Mouse (Mus musculus): ENCODE data around the gene Scaper.

Scaper gene

GRCm38 (mm10) chr9:55608701-55609531, 329.0 kb downstream of the Scaper start:
- DNase-seq (ENCODE audit: low read depth, low spot score): no peak

DNA sequence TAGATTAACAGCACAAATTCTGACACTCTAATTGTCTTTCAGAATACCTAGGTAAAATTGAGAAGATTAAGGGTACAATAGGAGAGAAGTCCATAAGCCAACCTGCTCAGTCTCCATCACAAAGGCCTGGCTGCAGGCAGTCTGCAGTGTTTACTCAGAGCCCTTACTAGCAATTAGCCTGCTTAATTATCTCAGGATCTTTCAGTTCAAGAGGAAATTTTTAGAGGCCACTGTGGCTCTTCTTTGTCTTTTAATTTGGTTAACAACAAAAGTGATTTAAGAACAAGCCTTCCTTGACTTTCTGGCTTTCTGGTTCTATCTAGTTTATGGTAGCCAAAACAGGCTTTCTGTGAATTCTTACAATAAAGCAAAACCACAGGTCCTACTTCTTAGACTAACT, 339.3 kb downstream of the Scaper start:
- no peak for DNase-seq (ENCODE audit: low read depth, low spot score)

- no peak for DNase-seq (ENCODE audit: low read depth, low spot score)
These were observed 351.8 kb downstream of the Scaper start for GRCm38 (mm10) chr9:55586141-55586540.

- no peak for DNase-seq (ENCODE audit: low read depth, low spot score)
These were observed 356.5 kb downstream of the Scaper start for GRCm38 (mm10) chr9:55581414-55581813.

- DNase-seq (ENCODE audit: low read depth, low spot score): no peak
These were observed 361.3 kb downstream of the Scaper start for GRCm38 (mm10) chr9:55576571-55576970.

DNA sequence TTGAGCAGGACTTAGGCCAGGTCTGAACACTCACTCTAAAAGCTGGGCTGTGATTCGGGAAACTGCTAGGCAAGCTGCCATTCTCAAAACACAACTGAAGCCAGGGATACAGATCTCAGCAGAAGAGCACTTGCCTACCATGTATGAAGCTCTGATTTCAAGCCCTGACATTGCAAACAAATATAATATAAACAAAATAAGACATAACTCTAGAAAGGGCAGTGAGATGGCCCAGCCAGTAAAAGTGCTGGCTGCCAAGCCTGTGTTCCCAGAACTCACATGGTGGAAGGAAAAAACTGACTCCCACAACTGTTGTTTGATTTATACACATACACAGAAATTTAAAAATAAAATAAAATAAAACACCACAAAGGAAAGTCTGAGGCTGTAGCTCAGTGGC, 366.8 kb downstream of the Scaper start:
- DNase-seq (ENCODE audit: low read depth, low spot score): no peak

GRCm38 (mm10) chr9:55568466-55569159, 369.3 kb downstream of the Scaper start:
- no peak for DNase-seq (ENCODE audit: low read depth, low spot score)

- no peak for DNase-seq (ENCODE audit: low read depth, low spot score)
These were observed 377.0 kb downstream of the Scaper start for GRCm38 (mm10) chr9:55560960-55561359.

DNA sequence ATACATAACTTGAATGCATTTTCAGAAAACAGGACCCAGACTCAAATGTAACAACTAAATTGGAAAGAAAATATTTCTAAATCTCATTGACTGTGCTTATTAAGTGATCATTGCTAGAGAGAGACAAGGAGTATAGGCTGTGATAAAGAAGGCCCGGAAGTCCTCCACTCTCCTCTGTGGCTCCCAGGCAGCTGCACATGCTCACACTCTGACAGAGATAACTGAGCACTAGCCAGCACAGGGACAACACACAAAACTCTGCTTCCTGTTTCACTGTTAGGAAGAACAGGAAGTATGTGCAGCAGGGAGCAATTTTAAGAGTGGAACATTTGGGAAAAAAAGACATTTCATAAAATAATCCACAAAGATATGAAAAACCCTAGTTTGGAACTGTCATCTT, 382.9 kb downstream of the Scaper start:
- DNase-seq (ENCODE audit: low read depth, low spot score): no peak

- no peak for DNase-seq (ENCODE audit: low read depth, low spot score)
These were observed 388.5 kb downstream of the Scaper start for GRCm38 (mm10) chr9:55549302-55549890.

- no peak for DNase-seq (ENCODE audit: low read depth, low spot score)
These were observed 389.0 kb downstream of the Scaper start for GRCm38 (mm10) chr9:55548871-55549270.

DNA sequence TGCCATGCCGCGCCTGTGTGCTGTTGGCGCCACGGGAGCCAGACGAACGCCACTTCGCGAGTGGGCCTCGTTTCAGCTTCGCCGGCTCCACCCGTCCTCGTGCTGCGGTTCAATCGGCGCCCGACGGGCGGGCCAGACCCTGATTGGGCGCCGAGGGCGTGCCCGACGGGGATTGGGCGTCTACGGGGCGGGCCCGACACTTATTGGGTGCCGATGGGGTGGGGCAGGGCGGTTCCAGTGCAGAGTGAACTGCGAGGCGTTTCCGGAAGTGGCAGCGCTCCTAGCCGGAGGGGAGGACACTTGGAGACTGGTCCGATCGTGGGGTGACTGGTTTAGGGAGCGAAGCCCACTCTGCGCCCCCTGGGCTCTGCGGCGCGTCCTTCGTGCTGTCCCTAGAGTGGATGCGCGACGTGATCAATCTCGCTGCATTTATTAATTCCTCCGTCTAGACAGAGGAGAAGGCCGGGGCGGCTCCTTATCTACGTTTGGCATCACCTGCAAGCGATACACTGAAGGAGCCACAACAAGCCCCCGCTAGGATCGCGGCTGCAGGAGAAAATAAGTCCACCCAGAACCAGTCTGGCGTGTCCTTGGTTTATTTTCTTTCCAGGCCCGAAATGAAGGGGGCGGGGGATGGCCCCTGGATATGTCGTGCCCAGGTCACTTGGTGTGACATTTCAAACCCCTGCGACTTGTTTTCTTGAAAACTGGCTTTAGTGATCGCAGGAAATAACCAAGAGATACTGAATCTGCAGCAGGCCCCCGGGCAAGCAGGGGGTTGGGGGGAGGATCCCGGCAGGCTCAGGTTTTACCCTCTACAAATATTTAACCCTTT, 391.5 kb downstream of the Scaper start:
- DNase-seq (ENCODE audit: low read depth, low spot score): no peak

- DNase-seq (ENCODE audit: low read depth, low spot score): no peak
These were observed 392.3 kb downstream of the Scaper start for GRCm38 (mm10) chr9:55545556-55546175.

DNA sequence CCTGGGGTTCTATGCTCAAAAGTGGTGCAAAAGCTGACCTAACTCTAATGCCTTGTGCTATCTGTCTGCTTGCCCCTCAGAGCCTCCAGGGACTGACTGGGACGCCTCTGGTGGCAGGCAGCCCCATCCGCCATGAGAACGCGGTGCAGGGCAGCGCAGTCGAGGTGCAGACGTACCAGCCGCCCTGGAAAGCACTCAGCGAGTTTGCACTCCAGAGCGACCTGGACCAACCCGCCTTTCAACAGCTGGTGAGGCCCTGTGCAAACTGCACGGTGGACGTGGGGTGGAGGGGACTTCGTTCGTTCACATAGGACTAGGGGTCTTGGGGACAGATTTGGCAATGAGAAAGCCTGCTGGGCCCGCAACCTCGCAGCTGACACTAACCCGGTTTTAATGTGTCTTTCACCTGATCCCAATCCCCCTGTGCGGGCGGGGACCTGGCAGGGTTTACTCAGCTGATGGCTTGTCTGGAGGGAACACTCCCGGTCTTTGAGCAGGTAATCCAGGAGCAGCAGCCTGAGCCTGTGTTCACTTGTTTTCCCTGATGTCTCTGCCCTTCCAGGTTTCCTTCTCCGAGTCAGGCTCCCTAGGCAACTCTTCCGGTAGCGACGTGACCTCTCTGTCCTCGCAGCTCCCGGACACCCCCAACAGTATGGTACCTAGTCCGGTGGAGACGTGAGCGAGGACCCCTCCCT, 392.9 kb downstream of the Scaper start:
- no peak for DNase-seq (ENCODE audit: low read depth, low spot score)

DNA sequence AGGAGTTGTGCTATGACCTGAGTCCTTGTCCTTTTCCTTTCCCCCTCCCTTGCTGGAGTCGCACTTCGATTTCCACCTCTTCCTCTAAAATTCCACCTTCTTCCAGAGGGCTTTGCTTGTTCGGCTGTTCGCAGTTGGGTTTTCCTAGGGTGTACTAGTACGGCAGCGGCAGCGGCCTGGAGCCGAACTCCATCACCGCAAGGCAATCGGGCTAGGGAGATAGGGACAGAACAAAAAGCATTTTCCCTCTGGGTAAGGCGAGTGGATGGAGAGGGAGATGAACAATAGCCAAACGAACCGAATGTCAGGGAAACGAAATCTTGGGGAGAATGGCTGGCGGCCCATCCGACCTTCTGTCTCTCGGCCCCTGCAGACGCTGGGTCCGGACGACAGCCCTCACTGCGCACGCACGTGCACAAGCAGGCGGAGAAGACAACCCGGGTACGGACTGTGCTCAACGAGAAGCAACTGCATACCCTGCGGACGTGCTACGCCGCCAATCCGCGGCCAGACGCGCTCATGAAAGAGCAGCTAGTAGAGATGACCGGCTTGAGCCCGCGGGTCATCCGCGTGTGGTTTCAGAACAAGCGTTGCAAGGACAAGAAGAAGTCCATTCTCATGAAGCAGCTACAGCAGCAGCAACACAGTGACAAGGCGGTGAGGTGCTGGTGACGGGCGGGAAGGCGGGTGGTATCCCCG, 394.1 kb downstream of the Scaper start:
- no peak for DNase-seq (ENCODE audit: low read depth, low spot score)

DNA sequence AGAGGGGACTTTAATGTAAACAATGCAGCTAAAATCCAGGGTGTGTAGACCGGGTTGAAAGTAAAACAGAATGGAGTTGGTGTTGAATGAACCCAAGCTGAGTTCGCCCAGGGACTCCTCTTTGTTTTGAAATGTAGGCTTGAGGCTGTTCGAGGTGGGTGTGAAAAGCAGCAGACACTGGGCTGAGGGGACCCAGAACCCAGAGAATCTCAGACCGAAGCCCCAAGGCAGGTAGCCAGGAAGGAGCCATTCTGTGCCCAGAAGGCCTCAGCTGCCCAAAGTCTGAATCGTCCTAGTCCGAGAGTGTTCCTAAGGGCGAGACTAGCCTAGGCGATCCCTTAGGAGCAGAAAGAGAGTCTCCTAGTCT, 394.6 kb downstream of the Scaper start:
- no peak for DNase-seq (ENCODE audit: low read depth, low spot score)

GRCm38 (mm10) chr9:55542366-55543325, 395.3 kb downstream of the Scaper start:
- no peak for DNase-seq (ENCODE audit: low read depth, low spot score)

DNA sequence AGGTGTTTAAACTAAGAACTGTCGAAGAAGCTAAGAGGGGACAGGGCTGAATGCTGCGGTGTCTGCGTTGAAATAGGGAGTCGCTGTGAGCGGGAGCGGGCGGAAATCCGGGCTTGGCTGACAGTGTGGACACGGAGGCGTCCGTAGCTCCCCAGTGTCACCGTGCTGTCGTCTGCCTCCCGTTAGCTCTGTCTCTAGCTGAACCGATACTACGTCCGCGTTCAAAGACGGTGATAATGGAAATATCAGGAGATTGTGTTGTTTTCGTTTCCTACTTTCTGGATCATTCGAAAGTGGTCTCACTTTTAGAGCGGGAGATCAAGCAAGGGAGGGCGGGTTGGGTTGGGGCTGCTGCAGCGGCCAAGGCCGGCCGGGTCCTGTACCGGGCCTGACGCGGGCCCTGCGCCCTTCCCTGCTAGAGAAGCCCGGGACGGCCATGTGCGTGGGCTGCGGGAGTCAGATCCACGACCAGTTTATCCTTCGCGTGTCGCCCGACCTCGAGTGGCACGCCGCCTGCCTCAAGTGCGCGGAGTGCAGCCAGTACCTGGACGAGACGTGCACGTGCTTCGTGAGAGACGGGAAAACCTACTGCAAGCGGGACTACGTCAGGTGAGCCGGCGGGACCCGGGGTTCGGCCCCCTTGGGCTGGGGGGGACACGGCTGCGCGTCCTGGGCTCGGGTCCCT, 396.1 kb downstream of the Scaper start:
- DNase-seq (ENCODE audit: low read depth, low spot score): no peak

All from c-Kit-negative CD71-positive TER-119-positive erythroid progenitor cells, embryonic 14.5 days (primary cell).